Comparison of ENCODE assay signal across 8 mouse cellular contexts in genomic region chr9:44319105-44319886, GRCm38 (mm10). TPM values are rescaled to one million over a fixed set of nuclear protein-coding genes. Genes with fewer than 3 reads are reported as not detected.
DNase-seq lines count a peak whose midpoint lies in the region; ATAC-seq and TF ChIP-seq lines count a peak whose summit lies in the region.

No protein-coding gene starts in this region.

- H3K36me3 ChIP-seq in ES-Bruce4 (ENCODE audit: control insufficient read depth, insufficient read depth, low read length, poor library complexity, severe bottlenecking), result no peaks in the 10 kb centered on the region
- H3K36me3 ChIP-seq in heart, embryonic 15.5 days, result peaks cover 22% of the 10 kb centered on the region
- peaks cover 11% of the 10 kb centered on the region for H3K36me3 ChIP-seq in liver, embryonic 11.5 days (ENCODE audit: control insufficient read depth, insufficient read depth, low read length)
- H3K36me3 ChIP-seq in neural tube, embryonic 15.5 days, result peaks cover 21% of the 10 kb centered on the region

- TF ChIP-seq POLR2A in ES-Bruce4 (IDR thresholded peaks at IDR 0.05; ENCODE audit: insufficient read depth, low read length), result no peak
- no peak for TF ChIP-seq POLR2A in brain, embryonic 14.5 days (IDR thresholded peaks at IDR 0.05; ENCODE audit: borderline replicate concordance, extremely low read depth, insufficient read depth, insufficient read length, poor library complexity, severe bottlenecking)

- 3% methylated on average over 37 of the region's 37 CpGs for WGBS in heart, embryonic 15.5 days
- WGBS in liver, embryonic 11.5 days, result 3% methylated on average over 37 of the region's 37 CpGs
- 2% methylated on average over 37 of the region's 37 CpGs for WGBS in neural tube, embryonic 15.5 days

- no peak for DNase-seq in layer of hippocampus, adult 2 months (ENCODE audit: low spot score in 2 of 2)
- no peak for DNase-seq in layer of hippocampus, adult 11-12 months (ENCODE audit: low spot score)
- DNase-seq in brain, embryonic 14.5 days (ENCODE audit: low read depth), result peak; percentile 27
- peak; percentile 65 for DNase-seq in liver, embryonic 11.5 days (ENCODE audit: low spot score)
- no peak for DNase-seq in layer of hippocampus, adult 18-20 months (ENCODE audit: low spot score in 2 of 2)

- peak overlapping the region; percentile 93 for H3K4me2 ChIP-seq in heart, embryonic 15.5 days
- peak overlapping the region; percentile 97 for H3K4me2 ChIP-seq in liver, embryonic 11.5 days
- H3K4me2 ChIP-seq in neural tube, embryonic 15.5 days, result peak overlapping the region; percentile 90

- H3K4me3 ChIP-seq in layer of hippocampus, adult 2 months, result peak overlapping the region; percentile 98
- H3K4me3 ChIP-seq in ES-Bruce4 (ENCODE audit: low read depth, low read length), result peak overlapping the region; percentile 63
- H3K4me3 ChIP-seq in heart, embryonic 15.5 days, result peak overlapping the region; percentile 80
- H3K4me3 ChIP-seq in liver, embryonic 11.5 days (ENCODE audit: low read depth, low read length), result peak overlapping the region; percentile 90
- H3K4me3 ChIP-seq in neural tube, embryonic 15.5 days (replicated peaks), result peak overlapping the region; percentile 66

- no peak for TF ChIP-seq CTCF in layer of hippocampus, adult 2 months (conservative IDR thresholded peaks at IDR 0.05)
- TF ChIP-seq CTCF in ES-Bruce4 (IDR thresholded peaks at IDR 0.05; ENCODE audit: low read depth, low read length), result no peak
- TF ChIP-seq CTCF in brain, embryonic 14.5 days (IDR thresholded peaks at IDR 0.05; ENCODE audit: borderline replicate concordance, extremely low read depth, insufficient read depth, insufficient read length), result no peak

- no peaks in the 10 kb centered on the region for H3K4me1 ChIP-seq in ES-Bruce4 (ENCODE audit: control insufficient read depth, insufficient read depth, low read length)
- H3K4me1 ChIP-seq in heart, embryonic 15.5 days (replicated peaks), result peaks cover 30% of the 10 kb centered on the region
- H3K4me1 ChIP-seq in liver, embryonic 11.5 days (replicated peaks; ENCODE audit: control insufficient read depth, insufficient read depth, low read length), result peaks cover 25% of the 10 kb centered on the region
- H3K4me1 ChIP-seq in neural tube, embryonic 15.5 days, result peaks cover 35% of the 10 kb centered on the region

- no peak for ATAC-seq in heart, embryonic 15.5 days (replicated peaks; ENCODE audit: insufficient number of reproducible peaks, insufficient read depth, low FRiP score, low read depth)
- 0 out of 2 replicates have a peak, but pooled peaks have one; percentile 3 for ATAC-seq in liver, embryonic 11.5 days (replicated peaks; ENCODE audit: low FRiP score)
- peak; percentile 22 for ATAC-seq in neural tube, embryonic 15.5 days (ENCODE audit: low FRiP score)

- no peak for TF ChIP-seq EP300 in ES-Bruce4 (IDR thresholded peaks at IDR 0.05; ENCODE audit: insufficient read depth, low read depth, low read length)

- H3K27me3 ChIP-seq in ES-Bruce4 (ENCODE audit: control insufficient read depth, insufficient read depth, low read length, poor library complexity, severe bottlenecking), result no peaks in the 10 kb centered on the region
- H3K27me3 ChIP-seq in heart, embryonic 15.5 days, result no peaks in the 10 kb centered on the region
- no peaks in the 10 kb centered on the region for H3K27me3 ChIP-seq in liver, embryonic 11.5 days (replicated peaks; ENCODE audit: control insufficient read depth, insufficient read depth, low read length)
- no peaks in the 10 kb centered on the region for H3K27me3 ChIP-seq in neural tube, embryonic 15.5 days (replicated peaks)

- H3K9me3 ChIP-seq in ES-Bruce4 (replicated peaks; ENCODE audit: control insufficient read depth, insufficient read depth, low read length, poor library complexity, severe bottlenecking), result no peaks in the 10 kb centered on the region
- H3K9me3 ChIP-seq in heart, embryonic 15.5 days (replicated peaks), result no peaks in the 10 kb centered on the region
- no peaks in the 10 kb centered on the region for H3K9me3 ChIP-seq in liver, embryonic 11.5 days (ENCODE audit: control insufficient read depth, low read length)
- no peaks in the 10 kb centered on the region for H3K9me3 ChIP-seq in neural tube, embryonic 15.5 days (replicated peaks)

- peak overlapping the region; percentile 95 for H3K27ac ChIP-seq in layer of hippocampus, adult 2 months
- H3K27ac ChIP-seq in ES-Bruce4 (ENCODE audit: insufficient read depth, low read length), result no peak overlapping the region
- H3K27ac ChIP-seq in heart, embryonic 15.5 days, result peak overlapping the region; percentile 78
- H3K27ac ChIP-seq in liver, embryonic 11.5 days (ENCODE audit: low read depth, low read length), result peak overlapping the region; percentile 21
- peak overlapping the region; percentile 75 for H3K27ac ChIP-seq in neural tube, embryonic 15.5 days (replicated peaks)

- H3K9ac ChIP-seq in ES-Bruce4 (ENCODE audit: low read depth, poor library complexity, severe bottlenecking), result peak overlapping the region; percentile 56
- H3K9ac ChIP-seq in heart, embryonic 15.5 days, result peak overlapping the region; percentile 93
- H3K9ac ChIP-seq in liver, embryonic 11.5 days (ENCODE audit: low read depth, low read length), result peak overlapping the region; percentile 76
- peak overlapping the region; percentile 78 for H3K9ac ChIP-seq in neural tube, embryonic 15.5 days (replicated peaks)

RNA-seq across cellular contexts. Expression of gene C2cd2l, which starts 0.8 kb away (rescaled TPM):
- total RNA-seq in layer of hippocampus, adult 2 months (2021), result 100 to 1,000 TPM; 186 to 206 TPM
- polyA plus RNA-seq in ES-Bruce4 (2011; ENCODE audit: insufficient read depth, insufficient read length, low read depth, missing spikeins), result 5.1 and 7.0 TPM in 2 replicates
- polyA plus RNA-seq in brain, embryonic 14.5 days (2012; rRNA removed), result 58.5 and 62.1 TPM in 2 replicates
- 6.5 and 7.1 TPM in 2 replicates for polyA plus RNA-seq in heart, embryonic 15.5 days (2015; fragmentation: Nextera tagmentation; extraction: Ambion mirVana)
- 8.9 and 9.3 TPM in 2 replicates for polyA plus RNA-seq in liver, embryonic 11.5 days (2014; fragmentation: Nextera tagmentation; extraction: Ambion mirVana)
- 21.7 and 24.3 TPM in 2 replicates for polyA plus RNA-seq in neural tube, embryonic 15.5 days (2015; fragmentation: Nextera tagmentation; extraction: Ambion mirVana)
- total RNA-seq in layer of hippocampus, adult 18-20 months (2021), result 100 to 1,000 TPM; 197 to 228 TPM

RNA-seq across cellular contexts. Expression of gene Dpagt1, which starts 6.5 kb away (rescaled TPM):
- total RNA-seq in layer of hippocampus, adult 2 months (2021), result 10 to 100 TPM; 14.5 to 15.3 TPM
- 13.7 and 17.4 TPM in 2 replicates for polyA plus RNA-seq in ES-Bruce4 (2011; ENCODE audit: insufficient read depth, insufficient read length, low read depth, missing spikeins)
- polyA plus RNA-seq in brain, embryonic 14.5 days (2012; rRNA removed), result 47.2 and 54.4 TPM in 2 replicates
- 27.8 and 31.0 TPM in 2 replicates for polyA plus RNA-seq in heart, embryonic 15.5 days (2015; fragmentation: Nextera tagmentation; extraction: Ambion mirVana)
- polyA plus RNA-seq in liver, embryonic 11.5 days (2014; fragmentation: Nextera tagmentation; extraction: Ambion mirVana), result 39.5 and 41.9 TPM in 2 replicates
- polyA plus RNA-seq in neural tube, embryonic 15.5 days (2015; fragmentation: Nextera tagmentation; extraction: Ambion mirVana), result 30.5 and 34.0 TPM in 2 replicates
- total RNA-seq in layer of hippocampus, adult 18-20 months (2021), result 10 to 100 TPM; 14.7 to 15.7 TPM

RNA-seq across cellular contexts. Expression of gene Hinfp, which starts 13.8 kb away (rescaled TPM):
- 10 to 100 TPM; 26.0 to 36.9 TPM for total RNA-seq in layer of hippocampus, adult 2 months (2021)
- polyA plus RNA-seq in ES-Bruce4 (2011; ENCODE audit: insufficient read depth, insufficient read length, low read depth, missing spikeins), result 24.8 and 27.8 TPM in 2 replicates
- polyA plus RNA-seq in brain, embryonic 14.5 days (2012; rRNA removed), result 44.2 and 47.6 TPM in 2 replicates
- 15.1 and 16.0 TPM in 2 replicates for polyA plus RNA-seq in heart, embryonic 15.5 days (2015; fragmentation: Nextera tagmentation; extraction: Ambion mirVana)
- 19.3 and 20.2 TPM in 2 replicates for polyA plus RNA-seq in liver, embryonic 11.5 days (2014; fragmentation: Nextera tagmentation; extraction: Ambion mirVana)
- polyA plus RNA-seq in neural tube, embryonic 15.5 days (2015; fragmentation: Nextera tagmentation; extraction: Ambion mirVana), result 28.0 and 28.2 TPM in 2 replicates
- 10 to 100 TPM; 30.0 to 30.6 TPM for total RNA-seq in layer of hippocampus, adult 18-20 months (2021)

RNA-seq across cellular contexts. Expression of gene H2afx, which starts 15.2 kb away (rescaled TPM):
- 10 to 100 TPM; 42.5 to 44.2 TPM for total RNA-seq in layer of hippocampus, adult 2 months (2021)
- polyA plus RNA-seq in ES-Bruce4 (2011; ENCODE audit: insufficient read depth, insufficient read length, low read depth, missing spikeins), result 173 and 202 TPM in 2 replicates
- polyA plus RNA-seq in brain, embryonic 14.5 days (2012; rRNA removed), result 223 and 342 TPM in 2 replicates
- 167 and 187 TPM in 2 replicates for polyA plus RNA-seq in heart, embryonic 15.5 days (2015; fragmentation: Nextera tagmentation; extraction: Ambion mirVana)
- polyA plus RNA-seq in liver, embryonic 11.5 days (2014; fragmentation: Nextera tagmentation; extraction: Ambion mirVana), result 250 TPM in 2 replicates
- 108 and 149 TPM in 2 replicates for polyA plus RNA-seq in neural tube, embryonic 15.5 days (2015; fragmentation: Nextera tagmentation; extraction: Ambion mirVana)
- total RNA-seq in layer of hippocampus, adult 18-20 months (2021), result 10 to 100 TPM; 46.1 to 47.7 TPM

RNA-seq across cellular contexts. Expression of gene Hmbs, which starts 24.7 kb away (rescaled TPM):
- total RNA-seq in layer of hippocampus, adult 2 months (2021), result 10 to 100 TPM; 21.9 to 22.1 TPM
- polyA plus RNA-seq in ES-Bruce4 (2011; ENCODE audit: insufficient read depth, insufficient read length, low read depth, missing spikeins), result 76.5 and 80.3 TPM in 2 replicates
- 40.9 and 48.9 TPM in 2 replicates for polyA plus RNA-seq in brain, embryonic 14.5 days (2012; rRNA removed)
- 89.7 and 105 TPM in 2 replicates for polyA plus RNA-seq in heart, embryonic 15.5 days (2015; fragmentation: Nextera tagmentation; extraction: Ambion mirVana)
- polyA plus RNA-seq in liver, embryonic 11.5 days (2014; fragmentation: Nextera tagmentation; extraction: Ambion mirVana), result 879 and 949 TPM in 2 replicates
- polyA plus RNA-seq in neural tube, embryonic 15.5 days (2015; fragmentation: Nextera tagmentation; extraction: Ambion mirVana), result 58.3 and 62.5 TPM in 2 replicates
- 10 to 100 TPM; 18.9 to 21.2 TPM for total RNA-seq in layer of hippocampus, adult 18-20 months (2021)

Comparison
In these comparisons a context has a peak if more than half of its experiments do, and no peak if none do; other contexts are left out.
1. DNase-seq: peak in brain, embryonic 14.5 days (single experiment) and liver, embryonic 11.5 days (single experiment); none in layer of hippocampus, adult 2 months (0 of 2), layer of hippocampus, adult 11-12 months (single experiment) and layer of hippocampus, adult 18-20 months (0 of 2).
2. Peak in every context shown above with its lines, with median percentiles within 50 percentile points of each other: H3K4me3 ChIP-seq, H3K9ac ChIP-seq and H3K4me2 ChIP-seq.